Mouse (Mus musculus): ENCODE data around the gene Atp5j2. TPM values are rescaled to one million over a fixed set of nuclear protein-coding genes. Genes with fewer than 3 reads are reported as not detected.
"Not testable (repeated sequence)": the region's sequence is repeated elsewhere in the genome, so short reads cannot be mapped to it uniquely, and the experiment has no call there.

Atp5j2 gene
- total and polyA plus RNA-seq, 2 experiments from 2014 or later, result 139 to 570 TPM

DNA sequence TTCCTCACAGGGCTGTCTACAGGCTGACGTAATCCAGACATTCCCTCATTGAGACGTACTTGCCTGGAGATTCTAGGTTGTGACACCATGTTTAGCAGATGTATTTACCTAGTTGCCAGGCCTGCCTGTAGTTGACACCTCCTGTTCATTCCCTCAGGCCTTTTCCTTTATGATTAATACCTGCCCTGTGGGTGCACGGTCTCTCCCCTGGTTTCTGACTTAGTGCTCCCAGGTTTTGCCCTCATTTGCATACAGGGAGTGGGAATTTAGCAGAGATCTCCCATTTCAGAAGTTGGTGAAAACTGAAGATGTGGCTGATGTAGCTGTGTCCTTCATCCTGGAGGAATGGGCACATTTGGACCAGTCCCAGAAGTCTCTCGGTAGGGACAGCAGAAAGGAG is 20.4 kb upstream of the Atp5j2 start:
- ATAC-seq (no peak), DNase-seq (no peak)
- no peak overlapping the region for H3K4me2 ChIP-seq (ENCODE audit: low read depth)
- no peak for TF ChIP-seq CTCF (IDR thresholded peaks at IDR 0.05; ENCODE audit: low read depth)
- no peaks in the 10 kb centered on the region for H3K4me1 ChIP-seq (ENCODE audit: insufficient read depth)
- H3K9me3 ChIP-seq (ENCODE audit: low read length), result no peaks in the 10 kb centered on the region
- no peak overlapping the region for H3K4me3 ChIP-seq (ENCODE audit: low read depth, low read length)
- H3K9ac ChIP-seq, result no peak overlapping the region
- peaks cover 35% of the 10 kb centered on the region for H3K36me3 ChIP-seq (ENCODE audit: insufficient read depth)
- WGBS, result 94% methylated on average over 4 of the region's 4 CpGs
- H3K27me3 ChIP-seq (ENCODE audit: insufficient read depth, low read length), result no peaks in the 10 kb centered on the region
- H3K27ac ChIP-seq (ENCODE audit: low read depth, low read length), result no peak overlapping the region

- Histone ChIP-seq H3K4me1 (ENCODE audit: insufficient read depth) (no peaks in the 10 kb centered on the region), H3K9me3 (ENCODE audit: low read length) (no peaks in the 10 kb centered on the region), H3K4me3 (ENCODE audit: low read depth, low read length) (no peak overlapping the region), H3K27me3 (ENCODE audit: insufficient read depth, low read length) (no peaks in the 10 kb centered on the region), H3K36me3 (ENCODE audit: insufficient read depth) (peaks cover 35% of the 10 kb centered on the region), H3K4me2 (ENCODE audit: low read depth) (no peak overlapping the region), H3K27ac (ENCODE audit: low read depth, low read length) (no peak overlapping the region), H3K9ac (no peak overlapping the region)
- DNase-seq, result no peak
- no peak for ATAC-seq
- no peak for TF ChIP-seq CTCF (IDR thresholded peaks at IDR 0.05; ENCODE audit: low read depth)
- WGBS, result 98% methylated on average over 4 of the region's 4 CpGs
Measured at GRCm38 (mm10) chr5:145211340-145211739, 19.5 kb upstream of the Atp5j2 start.

DNA sequence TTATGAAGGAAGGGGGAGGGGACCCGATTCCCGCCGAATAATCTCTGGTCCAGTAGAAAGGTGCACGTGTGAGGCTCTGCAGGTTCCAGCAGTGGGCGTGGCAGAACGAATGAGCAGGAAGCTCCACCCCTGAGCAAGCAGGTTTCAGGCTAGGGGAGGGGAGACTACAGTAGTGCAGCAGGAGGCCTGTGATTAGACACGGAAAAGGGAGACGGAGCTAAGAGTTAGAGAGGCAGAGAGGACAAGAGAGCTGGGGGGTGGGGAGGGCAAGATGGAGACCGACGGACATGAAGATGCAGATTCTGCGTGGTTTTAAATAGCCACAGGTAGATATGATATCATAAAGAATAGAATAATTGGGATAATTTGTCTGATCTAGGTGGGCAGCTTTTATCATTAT is 16.5 kb upstream of the Atp5j2 start:
- not testable (repeated sequence) for H3K4me3 ChIP-seq (ENCODE audit: low read depth, low read length); H3K9ac ChIP-seq; H3K27ac ChIP-seq (ENCODE audit: low read depth, low read length); H3K9me3 ChIP-seq (ENCODE audit: low read length); ATAC-seq; H3K4me2 ChIP-seq (ENCODE audit: low read depth); H3K27me3 ChIP-seq (ENCODE audit: insufficient read depth, low read length); DNase-seq
- 57% methylated on average over 11 of the region's 11 CpGs for WGBS
- Histone ChIP-seq H3K4me1 (ENCODE audit: insufficient read depth) (peaks cover 13% of the 10 kb centered on the region), H3K36me3 (ENCODE audit: insufficient read depth) (peaks cover 29% of the 10 kb centered on the region)

DNA sequence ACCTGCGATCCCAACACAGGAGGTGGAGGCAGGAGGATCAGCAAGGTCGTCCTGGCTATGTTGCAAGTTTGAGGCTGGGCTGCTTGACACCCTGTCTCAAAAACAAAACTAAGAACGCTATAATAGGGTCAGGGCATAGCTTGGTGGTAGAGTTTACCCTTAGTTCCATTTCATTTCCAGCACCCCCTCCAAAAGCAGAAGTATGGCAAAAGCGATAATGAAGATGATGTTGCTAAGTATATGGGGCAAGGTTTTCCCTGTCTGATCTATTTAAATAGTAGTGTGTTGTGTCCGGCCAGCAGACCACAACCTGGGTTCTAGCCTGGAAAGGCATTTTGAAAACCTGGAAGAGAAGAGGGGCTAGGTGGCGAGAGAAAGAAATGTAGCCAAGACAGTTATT is 16.1 kb upstream of the Atp5j2 start:
- Histone ChIP-seq H3K36me3 (ENCODE audit: insufficient read depth) (peaks cover 26% of the 10 kb centered on the region), H3K4me2 (ENCODE audit: low read depth) (no peak overlapping the region), H3K27me3 (ENCODE audit: insufficient read depth, low read length) (no peaks in the 10 kb centered on the region), H3K9ac (no peak overlapping the region), H3K4me3 (ENCODE audit: low read depth, low read length) (no peak overlapping the region), H3K4me1 (ENCODE audit: insufficient read depth) (peaks cover 13% of the 10 kb centered on the region), H3K9me3 (ENCODE audit: low read length) (no peaks in the 10 kb centered on the region), H3K27ac (ENCODE audit: low read depth, low read length) (no peak overlapping the region)
- DNase-seq (no peak), ATAC-seq (no peak)
- TF ChIP-seq CTCF (IDR thresholded peaks at IDR 0.05; ENCODE audit: low read depth), result no peak
- whole genome bisulfite sequencing, result 88% methylated on average over 5 of the region's 6 CpGs

DNA sequence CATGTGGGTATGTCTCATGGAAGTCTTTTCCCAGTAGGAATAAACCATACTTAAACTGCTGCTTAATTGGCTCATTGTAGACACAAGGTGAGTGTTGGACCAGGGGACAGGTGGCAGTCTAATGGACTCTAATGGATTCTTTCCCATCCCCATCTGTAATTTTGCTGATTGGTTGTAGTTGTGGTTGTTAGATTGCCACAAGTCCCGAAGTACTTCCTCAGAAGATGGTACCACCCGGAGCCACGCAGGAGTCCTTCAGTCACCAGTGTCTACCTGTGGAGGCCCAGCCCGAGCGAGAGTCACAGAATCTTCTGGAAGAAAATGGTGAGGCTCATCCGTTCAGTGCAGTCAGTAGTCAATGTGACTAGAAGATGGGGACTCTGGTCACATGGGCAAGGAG is 15.5 kb upstream of the Atp5j2 start:
- TF ChIP-seq CTCF (IDR thresholded peaks at IDR 0.05; ENCODE audit: low read depth), result no peak
- Histone ChIP-seq H3K4me3 (ENCODE audit: low read depth, low read length) (no peak overlapping the region), H3K27ac (ENCODE audit: low read depth, low read length) (no peak overlapping the region), H3K9ac (no peak overlapping the region), H3K4me2 (ENCODE audit: low read depth) (no peak overlapping the region), H3K27me3 (ENCODE audit: insufficient read depth, low read length) (no peaks in the 10 kb centered on the region), H3K4me1 (ENCODE audit: insufficient read depth) (peaks cover 13% of the 10 kb centered on the region), H3K36me3 (ENCODE audit: insufficient read depth) (peaks cover 20% of the 10 kb centered on the region), H3K9me3 (ENCODE audit: low read length) (no peaks in the 10 kb centered on the region)
- DNase-seq (no peak), ATAC-seq (no peak)
- 97% methylated on average over 6 of the region's 6 CpGs for WGBS

DNA sequence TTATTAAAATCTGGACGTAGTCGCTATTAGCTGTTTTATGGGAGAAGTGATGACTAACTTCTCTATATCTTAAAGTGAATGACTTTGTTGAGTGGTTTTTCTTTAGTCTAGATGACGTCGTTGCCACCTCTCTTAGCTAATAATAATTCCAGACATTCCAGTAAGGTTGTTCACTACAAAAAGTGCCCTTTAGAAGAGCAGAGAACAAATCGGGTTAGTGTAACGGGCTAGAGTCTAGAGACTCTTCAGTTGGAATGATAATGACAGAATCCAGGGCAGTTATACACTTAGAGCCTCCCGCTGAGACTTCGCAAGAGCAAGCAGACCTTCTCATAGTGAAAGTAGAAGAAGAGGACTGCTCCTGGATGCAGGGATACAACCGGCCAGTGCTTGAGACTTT is 13.2 kb upstream of the Atp5j2 start:
- H3K4me1 ChIP-seq (ENCODE audit: insufficient read depth), result peaks cover 18% of the 10 kb centered on the region
- H3K9me3 ChIP-seq (ENCODE audit: low read length), result no peaks in the 10 kb centered on the region
- peak overlapping the region; percentile 60 for H3K4me3 ChIP-seq (ENCODE audit: low read depth, low read length)
- no peak for TF ChIP-seq CTCF (IDR thresholded peaks at IDR 0.05; ENCODE audit: low read depth)
- no peak for ATAC-seq
- H3K27me3 ChIP-seq (ENCODE audit: insufficient read depth, low read length), result no peaks in the 10 kb centered on the region
- no peak overlapping the region for H3K27ac ChIP-seq (ENCODE audit: low read depth, low read length)
- WGBS, result 24% methylated on average over 9 of the region's 9 CpGs
- peaks cover under 1% of the 10 kb centered on the region; the same call in 1 of the 2 replicates for H3K36me3 ChIP-seq (ENCODE audit: insufficient read depth)
- H3K4me2 ChIP-seq (ENCODE audit: low read depth), result peak overlapping the region; percentile 56
- peak overlapping the region; percentile 54 for H3K9ac ChIP-seq
- DNase-seq, result no peak

- H3K27ac ChIP-seq (ENCODE audit: low read depth, low read length), result peak within 1 kb of the TSS; percentile 85
- peak within 1 kb of the TSS; percentile 56 for H3K4me2 ChIP-seq (ENCODE audit: low read depth)
- H3K9me3 ChIP-seq (ENCODE audit: low read length), result no peaks in the 10 kb centered on the region
- peaks cover 18% of the 10 kb centered on the region for H3K4me1 ChIP-seq (ENCODE audit: insufficient read depth)
- WGBS, result under 1% methylated on average over 22 of the region's 22 CpGs
- peak within 1 kb of the TSS; percentile 54 for H3K9ac ChIP-seq
- DNase-seq (peak; percentile 97), ATAC-seq (peak; percentile 95)
- no peaks in the 10 kb centered on the region; the same call in 1 of the 2 replicates for H3K36me3 ChIP-seq (ENCODE audit: insufficient read depth)
- TF ChIP-seq CTCF (IDR thresholded peaks at IDR 0.05; ENCODE audit: low read depth), result no peak; the same call in 1 of the 2 replicates
- no peaks in the 10 kb centered on the region for H3K27me3 ChIP-seq (ENCODE audit: insufficient read depth, low read length)
- H3K4me3 ChIP-seq (ENCODE audit: low read depth, low read length), result peak within 1 kb of the TSS; percentile 60
Measured at GRCm38 (mm10) chr5:145203936-145204691, 12.3 kb upstream of the Atp5j2 start, which contains the start of gene Zkscan5. Zkscan5 (plus strand) TSS chr5:145204562.
